Mouse (Mus musculus) spleen, postnatal 36 days (tissue): ENCODE measurements around the gene Jrkl.

Experiments
- DNase-seq, 2 experiments: peaks; one replicate each; pipeline ENCODE4 v3.0.0; 2022; ENCODE audit warnings: low spot score in 2 of 2, mixed read lengths in 1 of 2

The Jrkl gene

GRCm38 (mm10) chr9:13245481-13245880, at the start of gene Jrkl:
Jrkl (minus strand) TSS chr9:13245829.
- peak; percentile 10 to 29 for DNase-seq

GRCm38 (mm10) chr9:13287482-13287881, 41.9 kb upstream of the Jrkl start:
- DNase-seq = no peak

- no peak for DNase-seq
These were observed 27.6 kb upstream of the Jrkl start for GRCm38 (mm10) chr9:13273219-13273618.

GRCm38 (mm10) chr9:13260980-13261379, 15.4 kb upstream of the Jrkl start:
- DNase-seq = no peak

- DNase-seq = no peak
These were observed 12.5 kb upstream of the Jrkl start for GRCm38 (mm10) chr9:13258173-13258572.

GRCm38 (mm10) chr9:13256726-13257125, 11.1 kb upstream of the Jrkl start:
- no peak for DNase-seq

GRCm38 (mm10) chr9:13251251-13251650, 5.6 kb upstream of the Jrkl start:
- DNase-seq = no peak

- DNase-seq = no peak
These were observed 2.5 kb upstream of the Jrkl start for GRCm38 (mm10) chr9:13248104-13248503.

GRCm38 (mm10) chr9:13246815-13247638, 1.4 kb upstream of the Jrkl start, which contains the start of gene Ccdc82:
Ccdc82 (plus strand) TSS chr9:13246955.
- DNase-seq = peak; percentile 89 to 92

GRCm38 (mm10) chr9:13242321-13242720, 3.3 kb downstream of the Jrkl start:
- peak in 1 of 2 experiments; percentile 8 for DNase-seq

- DNase-seq = peak in 1 of 2 experiments; percentile 8
These were observed 13.9 kb downstream of the Jrkl start for GRCm38 (mm10) chr9:13231545-13232216.

- no peak for DNase-seq
These were observed 15.1 kb downstream of the Jrkl start for GRCm38 (mm10) chr9:13230553-13230952.

GRCm38 (mm10) chr9:13225872-13226271, 19.8 kb downstream of the Jrkl start:
- no peak for DNase-seq

- DNase-seq = no peak
These were observed 39.3 kb downstream of the Jrkl start for GRCm38 (mm10) chr9:13206369-13206768.

- no peak for DNase-seq
These were observed 41.9 kb downstream of the Jrkl start for GRCm38 (mm10) chr9:13203681-13204080.

- no peak for DNase-seq
These were observed 42.5 kb downstream of the Jrkl start for GRCm38 (mm10) chr9:13203109-13203508.

GRCm38 (mm10) chr9:13200079-13200478, 45.5 kb downstream of the Jrkl start:
- DNase-seq = no peak

GRCm38 (mm10) chr9:13195762-13196161, 49.9 kb downstream of the Jrkl start:
- peak in 1 of 2 experiments; percentile 1 for DNase-seq

- no peak for DNase-seq
These were observed 50.4 kb downstream of the Jrkl start for GRCm38 (mm10) chr9:13195268-13195667.

GRCm38 (mm10) chr9:13194619-13195018, 51.0 kb downstream of the Jrkl start:
- no peak for DNase-seq
